Mouse (Mus musculus) heart, embryonic 13.5 days (tissue): ENCODE data around the gene Cdk5r1. TPM values are rescaled to one million over a fixed set of nuclear protein-coding genes. Genes with fewer than 3 reads are reported as not detected.

ENCODE experiments used
- ATAC-seq: fragments of 200-750 bp; cut with Nextera tagmentation; 2 replicates; pipeline ENCODE4 v1.8.0; 2017; ENCODE audit warnings: moderate TSS enrichment; ENCODE audit not compliant: insufficient number of reproducible peaks, low FRiP score, low TSS enrichment; ENCODE audit errors: extremely low read depth
- H3K27ac ChIP-seq: fragments of 300-500 bp; sonication (generic); replicated peaks from 2 replicates; pipeline ENCODE4 v1.5.1; 2015; ENCODE audit warnings: moderate library complexity, mild to moderate bottlenecking, inconsistent platforms
- H3K27me3 ChIP-seq: fragments of 300-500 bp; sonication (generic); replicated peaks from 2 replicates; pipeline ENCODE4 v1.6.1; 2015; ENCODE audit warnings: mild to moderate bottlenecking, inconsistent platforms
- H3K36me3 ChIP-seq: fragments of 300-500 bp; sonication (generic); 2 replicates; pipeline ENCODE4 v1.6.1; 2015; ENCODE audit warnings: mild to moderate bottlenecking, inconsistent platforms
- H3K4me1 ChIP-seq: fragments of 300-500 bp; sonication (generic); 2 replicates; pipeline ENCODE4 v1.6.1; 2015; ENCODE audit warnings: inconsistent platforms
- H3K4me2 ChIP-seq: fragments of 300-500 bp; sonication (generic); 2 replicates; pipeline ENCODE4 v1.6.1; 2015; ENCODE audit warnings: inconsistent platforms, mild to moderate bottlenecking, moderate library complexity
- H3K4me3 ChIP-seq: fragments of 300-500 bp; sonication (generic); 2 replicates; pipeline ENCODE4 v1.5.1; 2015; ENCODE audit warnings: moderate library complexity, mild to moderate bottlenecking, inconsistent platforms
- H3K9ac ChIP-seq: fragments of 300-500 bp; sonication (generic); 2 replicates; pipeline ENCODE4 v1.6.1; 2015; ENCODE audit warnings: inconsistent platforms, mild to moderate bottlenecking, moderate library complexity
- H3K9me3 ChIP-seq: fragments of 300-500 bp; sonication (generic); 2 replicates; pipeline ENCODE4 v1.6.1; 2016; ENCODE audit warnings: inconsistent platforms
- WGBS: fragments of 180-500 bp; shearing (Covaris S2); methylation state at CpG from one replicate; pipeline ENCODE4 v1.1.7; 2015; ENCODE audit warnings: mixed read lengths; 5-methylcytosine and 5-hydroxymethylcytosine counted together
- polyA plus RNA-seq: library from polyadenylated mRNA; unstranded; fragments of >200 nt; fragmentation: Nextera tagmentation; extraction: Ambion mirVana; gene quantifications from 2 replicates; pipeline ENCODE4 v1.2.1, GENCODE M21; 2015

Cdk5r1 gene
- polyA plus RNA-seq, 1 experiment from 2014 or later, result 0.36 TPM

DNA sequence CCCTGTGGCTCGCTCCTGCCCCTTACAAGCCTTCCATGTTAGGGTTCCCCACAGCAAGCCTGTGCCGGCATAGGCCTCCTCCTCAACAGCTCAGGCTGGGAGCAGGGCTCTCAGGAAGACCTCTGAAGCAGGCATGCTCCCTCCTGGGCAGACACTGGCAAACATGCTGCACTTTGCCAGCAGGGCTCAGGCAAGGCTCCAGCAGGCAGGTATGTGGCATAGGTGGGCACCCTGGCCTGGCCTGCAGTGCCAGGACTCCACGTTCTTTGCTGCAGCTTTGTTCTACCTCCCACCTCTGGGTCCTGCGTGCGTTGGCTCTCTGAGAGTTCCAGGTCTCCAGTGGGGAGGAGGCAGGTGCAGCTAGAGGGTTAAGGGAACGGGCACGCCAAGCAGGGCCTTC, 6.1 kb downstream of the Cdk5r1 start:
- Histone ChIP-seq H3K9ac (no peak overlapping the region), H3K36me3 (peaks cover 4% of the 10 kb centered on the region; the same call in 1 of the 2 replicates), H3K27me3 (peaks cover 26% of the 10 kb centered on the region), H3K9me3 (no peaks in the 10 kb centered on the region), H3K4me3 (no peak overlapping the region), H3K27ac (no peak overlapping the region), H3K4me1 (peaks cover 30% of the 10 kb centered on the region), H3K4me2 (no peak overlapping the region)
- no peak for ATAC-seq
- WGBS, result 85% methylated on average over 7 of the region's 7 CpGs

DNA sequence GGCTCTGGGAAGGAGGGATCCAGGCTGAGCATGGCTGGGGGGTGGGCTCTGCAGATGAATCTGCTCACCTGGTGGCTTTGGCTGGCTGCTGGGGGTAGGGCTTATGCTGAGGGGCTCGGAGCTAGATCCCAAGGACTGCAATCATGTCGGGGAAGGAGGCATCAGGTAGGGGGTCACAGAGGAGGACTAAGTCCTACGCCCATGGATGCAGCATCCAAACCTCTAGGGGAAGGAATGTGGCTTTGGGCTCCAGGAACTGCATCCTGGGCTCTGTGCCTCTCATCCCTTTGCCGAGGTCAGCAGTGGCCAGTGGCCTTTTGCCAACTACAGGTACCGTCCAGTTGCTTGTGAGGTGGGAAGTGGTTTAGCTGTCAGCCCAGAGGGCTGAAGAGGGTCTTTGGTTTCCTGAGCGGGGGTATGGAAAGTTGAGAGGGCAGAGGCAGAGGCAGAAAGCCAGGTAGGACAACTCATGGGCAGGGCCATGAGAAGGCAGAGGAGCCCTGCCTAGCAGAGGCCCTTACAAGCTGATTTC, 6.8 kb downstream of the Cdk5r1 start:
- Histone ChIP-seq H3K9ac (no peak overlapping the region), H3K4me3 (no peak overlapping the region), H3K9me3 (no peaks in the 10 kb centered on the region), H3K4me1 (peaks cover 28% of the 10 kb centered on the region), H3K36me3 (peaks cover 4% of the 10 kb centered on the region; the same call in 1 of the 2 replicates), H3K27ac (no peak overlapping the region), H3K27me3 (peaks cover 19% of the 10 kb centered on the region), H3K4me2 (no peak overlapping the region)
- ATAC-seq, result no peak
- WGBS, result 70% methylated on average over 6 of the region's 6 CpGs

DNA sequence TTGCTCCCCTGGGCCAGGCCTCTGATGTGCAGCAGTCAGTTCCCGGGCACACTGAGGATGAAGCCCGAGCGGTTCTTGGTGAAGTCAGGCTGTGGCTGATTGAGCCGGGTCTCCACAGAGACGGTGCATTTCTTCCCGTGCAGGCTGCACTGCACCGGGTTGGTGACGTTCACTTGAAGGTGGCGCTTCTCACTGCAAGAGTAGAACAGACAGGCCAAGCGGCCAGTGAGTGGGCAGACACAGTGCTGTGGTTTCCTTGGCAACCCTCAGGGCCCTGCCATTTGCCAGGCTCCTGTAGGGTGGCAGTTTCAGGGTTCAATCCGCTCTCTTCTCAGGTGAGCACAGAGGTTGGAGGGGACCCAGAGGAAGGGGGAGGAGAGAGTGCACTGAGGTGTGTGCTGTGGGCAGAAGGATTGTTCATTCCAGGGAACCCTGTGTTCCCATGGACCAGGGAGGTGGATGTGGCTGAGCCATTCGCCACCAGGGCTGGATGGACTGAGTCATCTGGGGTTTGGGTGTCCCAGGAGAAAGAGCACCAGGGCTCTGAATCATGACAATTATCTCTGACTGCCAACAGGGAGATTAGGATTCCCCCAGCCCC, 7.5 kb downstream of the Cdk5r1 start:
- H3K9ac ChIP-seq, result no peak overlapping the region
- peaks cover 4% of the 10 kb centered on the region; the same call in 1 of the 2 replicates for H3K36me3 ChIP-seq
- peaks cover 12% of the 10 kb centered on the region; the same call in 1 of the 2 replicates for H3K27me3 ChIP-seq
- H3K4me1 ChIP-seq, result peaks cover 32% of the 10 kb centered on the region
- H3K4me3 ChIP-seq, result no peak overlapping the region
- no peak overlapping the region for H3K27ac ChIP-seq
- no peaks in the 10 kb centered on the region for H3K9me3 ChIP-seq
- ATAC-seq, result no peak
- 56% methylated on average over 12 of the region's 12 CpGs for WGBS
- H3K4me2 ChIP-seq, result no peak overlapping the region

DNA sequence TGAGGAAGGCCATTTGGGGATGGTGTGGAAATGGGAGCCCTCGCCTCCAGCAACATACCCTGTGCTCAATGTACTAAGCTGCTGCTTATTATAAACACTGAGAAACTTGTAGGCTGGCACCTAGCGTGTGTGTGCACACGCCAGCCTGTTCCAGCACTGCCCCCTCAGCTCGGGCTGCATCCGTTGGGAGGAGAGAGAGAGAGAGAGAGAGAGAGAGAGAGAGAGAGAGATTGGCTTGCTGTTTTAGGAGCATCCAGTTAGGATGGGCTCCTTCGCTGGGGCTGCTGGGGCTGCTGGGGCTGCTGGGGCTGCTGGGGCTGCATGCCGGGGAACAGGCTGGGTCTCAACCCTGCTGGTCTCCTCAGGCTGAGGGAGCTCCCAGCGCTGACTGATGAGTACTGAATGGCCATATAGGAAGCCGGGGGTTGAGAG, 8.3 kb downstream of the Cdk5r1 start:
- no peaks in the 10 kb centered on the region for H3K9me3 ChIP-seq
- no peak overlapping the region for H3K4me2 ChIP-seq
- H3K36me3 ChIP-seq, result peaks cover 1% of the 10 kb centered on the region; the same call in 1 of the 2 replicates
- WGBS, result 73% methylated on average over 9 of the region's 9 CpGs
- no peak overlapping the region for H3K4me3 ChIP-seq
- no peak overlapping the region for H3K27ac ChIP-seq
- no peak overlapping the region for H3K9ac ChIP-seq
- H3K4me1 ChIP-seq, result peaks cover 37% of the 10 kb centered on the region
- ATAC-seq, result no peak
- peaks cover 12% of the 10 kb centered on the region; the same call in 1 of the 2 replicates for H3K27me3 ChIP-seq

DNA sequence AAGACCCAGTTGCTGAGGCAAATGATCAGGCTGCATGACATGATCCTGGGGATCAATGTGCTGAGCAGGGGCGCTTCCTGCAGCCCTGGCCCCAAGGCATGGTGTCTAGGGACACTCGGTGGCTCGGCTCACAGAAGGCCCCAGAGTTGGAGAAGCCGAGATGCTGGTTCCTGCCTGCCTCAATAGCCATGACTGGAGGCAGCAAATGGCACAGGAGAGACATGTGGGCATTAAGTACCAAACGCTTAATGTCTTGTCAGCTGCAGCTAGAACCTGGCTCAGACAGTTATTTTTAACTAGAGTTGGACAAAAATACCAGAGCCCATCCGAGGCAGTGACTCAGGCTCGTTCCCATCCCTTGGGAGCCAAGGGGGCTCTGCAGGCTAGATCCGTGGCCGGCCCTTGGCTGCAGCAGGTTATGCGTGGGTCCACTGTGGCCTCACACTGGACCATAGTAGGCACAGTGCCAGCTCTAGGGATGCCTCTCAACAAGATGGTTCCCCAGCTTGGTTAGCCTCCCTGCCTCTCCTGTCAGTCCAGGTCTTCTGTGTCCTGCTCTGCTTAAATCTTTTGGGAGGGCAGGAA, 8.9 kb downstream of the Cdk5r1 start:
- Histone ChIP-seq H3K4me2 (no peak overlapping the region), H3K4me1 (peaks cover 43% of the 10 kb centered on the region), H3K9me3 (no peaks in the 10 kb centered on the region), H3K27ac (no peak overlapping the region), H3K4me3 (no peak overlapping the region), H3K36me3 (no peaks in the 10 kb centered on the region), H3K9ac (no peak overlapping the region), H3K27me3 (peaks cover 12% of the 10 kb centered on the region; the same call in 1 of the 2 replicates)
- WGBS, result 52% methylated on average over 10 of the region's 10 CpGs
- ATAC-seq, result no peak

DNA sequence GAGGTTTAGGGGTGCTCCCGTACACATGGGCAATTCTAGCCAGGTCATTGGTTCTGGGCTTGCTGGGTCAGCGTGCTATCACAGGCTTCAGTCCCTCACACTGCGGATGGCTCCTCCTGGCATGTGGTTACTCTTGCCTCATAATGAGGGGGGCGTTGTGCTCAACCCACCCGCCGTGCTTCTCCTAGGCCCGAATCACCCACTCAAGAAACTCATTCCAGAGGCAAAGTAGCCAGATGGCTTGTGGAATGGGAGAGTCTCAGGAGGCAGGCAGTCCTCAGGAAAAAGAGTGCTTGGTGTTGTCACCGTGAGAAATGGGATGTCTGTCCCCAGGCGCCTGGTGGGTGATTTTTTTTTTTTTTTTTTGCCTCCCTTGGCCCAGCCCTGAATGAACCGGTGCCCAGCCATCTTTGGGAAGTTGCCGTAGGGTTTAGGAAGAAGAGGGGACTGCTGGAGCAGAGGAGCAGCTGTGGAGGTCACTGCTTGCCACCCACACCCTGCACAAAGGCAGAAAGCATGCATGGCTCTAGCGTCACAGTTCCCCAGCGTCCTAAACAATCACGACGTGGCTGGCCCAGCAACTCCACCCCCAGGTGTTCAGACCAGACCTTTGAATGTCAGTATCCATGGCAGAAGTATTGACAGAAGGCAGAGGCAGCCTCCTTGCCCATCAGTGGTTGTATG, 11.2 kb downstream of the Cdk5r1 start:
- Histone ChIP-seq H3K27me3 (peaks cover 8% of the 10 kb centered on the region; the same call in 1 of the 2 replicates), H3K27ac (no peak overlapping the region), H3K4me2 (no peak overlapping the region), H3K9ac (no peak overlapping the region), H3K4me3 (no peak overlapping the region), H3K4me1 (peaks cover 57% of the 10 kb centered on the region), H3K36me3 (no peaks in the 10 kb centered on the region), H3K9me3 (no peaks in the 10 kb centered on the region)
- no peak for ATAC-seq
- WGBS, result 80% methylated on average over 15 of the region's 15 CpGs

DNA sequence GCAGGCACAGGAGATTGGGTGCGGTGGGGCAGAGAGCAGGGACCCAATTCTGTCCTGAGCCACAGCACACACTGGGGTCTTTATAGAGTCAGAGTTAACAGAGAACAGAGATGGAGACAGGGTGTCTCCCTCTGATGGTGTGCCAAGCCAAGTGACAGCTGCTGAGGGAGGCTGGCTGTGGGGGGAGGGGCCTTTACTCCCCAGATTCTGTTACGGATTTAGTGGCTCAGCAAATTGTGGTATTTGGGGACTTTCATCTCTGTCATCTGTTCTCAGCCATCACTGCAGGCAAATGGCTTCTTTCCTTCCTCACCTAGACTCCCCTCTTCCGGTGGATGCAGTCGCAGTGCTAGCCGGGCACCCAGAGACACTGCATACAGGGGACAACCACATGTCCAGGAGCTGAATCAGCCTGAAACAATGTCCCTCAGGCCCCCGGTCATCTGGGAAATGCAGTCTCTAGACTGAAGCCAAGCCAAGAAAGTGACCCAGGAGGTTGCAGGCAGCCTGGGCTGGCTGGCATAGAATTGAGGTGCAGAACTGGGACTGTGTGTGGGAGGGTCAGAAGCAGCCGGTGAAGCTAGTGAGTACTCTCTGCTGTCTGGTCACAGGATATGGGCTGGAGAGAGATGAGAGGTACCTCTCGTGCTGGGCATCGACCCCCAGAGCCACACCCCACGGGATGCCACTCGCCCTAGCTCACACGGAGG, 12.5 kb downstream of the Cdk5r1 start:
- 0 out of 2 replicates have a peak overlapping the region, but pooled peaks have one; percentile 6 for H3K27ac ChIP-seq
- no peaks in the 10 kb centered on the region for H3K36me3 ChIP-seq
- no peaks in the 10 kb centered on the region for H3K9me3 ChIP-seq
- WGBS, result 46% methylated on average over 12 of the region's 12 CpGs
- no peak overlapping the region for H3K4me2 ChIP-seq
- H3K27me3 ChIP-seq, result no peaks in the 10 kb centered on the region
- peaks cover 59% of the 10 kb centered on the region for H3K4me1 ChIP-seq
- no peak overlapping the region for H3K4me3 ChIP-seq
- 0 out of 2 replicates have a peak overlapping the region, but pooled peaks have one; percentile 19 for H3K9ac ChIP-seq
- no peak for ATAC-seq

DNA sequence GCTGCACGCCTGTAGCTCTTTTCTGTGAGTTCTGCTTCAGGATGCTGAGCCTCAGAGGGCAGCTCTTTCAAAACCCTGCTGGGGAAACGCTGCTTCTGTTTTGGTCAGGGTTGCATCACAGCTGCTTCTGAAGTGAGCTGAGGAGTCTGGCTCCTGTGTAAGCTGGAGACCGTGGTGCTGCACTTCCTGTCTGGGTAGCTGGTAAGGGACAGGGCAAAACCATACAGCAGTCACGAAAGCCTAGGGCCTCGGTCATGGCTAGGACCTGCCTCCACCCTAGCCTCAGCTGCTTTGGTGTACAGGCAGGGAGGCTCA, 13.0 kb downstream of the Cdk5r1 start:
- Histone ChIP-seq H3K9me3 (no peaks in the 10 kb centered on the region), H3K9ac (0 out of 2 replicates have a peak overlapping the region, but pooled peaks have one; percentile 19), H3K4me2 (no peak overlapping the region), H3K27me3 (no peaks in the 10 kb centered on the region), H3K36me3 (no peaks in the 10 kb centered on the region), H3K27ac (0 out of 2 replicates have a peak overlapping the region, but pooled peaks have one; percentile 6), H3K4me1 (peaks cover 59% of the 10 kb centered on the region), H3K4me3 (no peak overlapping the region)
- WGBS, result 43% methylated on average over 5 of the region's 5 CpGs
- ATAC-seq, result no peak

DNA sequence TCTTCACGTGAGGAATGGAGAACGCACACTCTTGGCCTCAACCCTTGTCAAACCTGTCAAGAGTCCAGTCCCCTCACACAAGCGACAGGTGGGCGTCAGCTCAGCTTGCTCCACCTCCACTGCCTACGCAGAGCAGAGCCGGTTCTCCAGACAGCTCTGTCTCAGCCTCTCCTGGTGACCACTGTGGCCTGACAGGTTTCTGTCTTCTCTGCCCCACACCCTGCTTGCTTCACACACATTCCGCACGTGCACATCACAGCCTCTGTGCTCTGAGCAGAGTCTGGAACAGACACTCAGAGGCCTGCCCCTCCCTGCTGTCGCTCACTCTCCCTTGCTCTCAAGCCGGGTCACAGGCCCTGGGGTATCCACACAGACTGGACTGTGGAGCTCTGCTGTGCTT, 14.0 kb downstream of the Cdk5r1 start:
- no peak overlapping the region for H3K9ac ChIP-seq
- H3K9me3 ChIP-seq, result no peaks in the 10 kb centered on the region
- WGBS, result 48% methylated on average over 10 of the region's 10 CpGs
- H3K36me3 ChIP-seq, result no peaks in the 10 kb centered on the region
- H3K4me2 ChIP-seq, result no peak overlapping the region
- no peak overlapping the region for H3K4me3 ChIP-seq
- ATAC-seq, result peak; percentile 42; the same call in 1 of the 2 replicates
- H3K27me3 ChIP-seq, result no peaks in the 10 kb centered on the region
- H3K27ac ChIP-seq, result no peak overlapping the region
- H3K4me1 ChIP-seq, result peaks cover 51% of the 10 kb centered on the region

DNA sequence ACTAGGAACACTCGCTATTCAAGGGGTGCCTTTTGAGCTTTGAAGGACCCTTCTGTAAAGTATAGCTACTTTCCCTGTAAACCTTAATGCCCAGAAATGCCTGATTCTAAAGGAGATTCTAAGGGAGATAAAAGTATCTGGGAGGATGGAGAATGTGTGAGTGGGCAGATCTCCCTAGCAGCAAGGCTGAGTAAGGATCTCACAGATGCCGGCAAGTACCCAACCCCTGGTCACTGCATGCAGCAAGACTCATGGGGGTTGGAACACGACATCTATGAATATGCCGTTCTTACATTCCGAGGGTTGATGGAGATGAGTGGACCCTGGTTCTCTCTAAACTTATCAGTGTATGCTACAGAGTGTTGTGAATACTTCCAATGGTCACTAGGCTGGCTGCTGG, 16.4 kb downstream of the Cdk5r1 start:
- WGBS, result 77% methylated on average over 5 of the region's 5 CpGs

DNA sequence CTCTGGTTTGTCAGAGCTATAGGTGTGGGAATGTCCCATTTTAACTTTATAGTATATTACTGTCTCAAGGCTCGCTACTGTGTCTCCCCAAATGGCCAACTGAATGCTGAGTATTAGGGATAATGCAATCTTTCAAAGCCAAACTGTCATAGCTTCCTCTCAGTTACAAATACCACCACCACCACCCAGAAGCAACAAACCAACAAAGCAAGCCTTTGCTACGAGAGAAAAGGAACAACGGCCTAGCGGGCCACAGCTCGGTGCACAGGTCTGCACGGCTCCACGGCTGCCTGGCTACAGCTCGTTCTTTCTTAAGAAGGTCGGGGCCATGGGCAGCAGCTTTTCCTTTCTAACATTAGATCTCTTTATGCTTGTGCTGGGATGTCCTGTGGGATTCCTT, 18.0 kb downstream of the Cdk5r1 start:
- WGBS, result 84% methylated on average over 9 of the region's 9 CpGs
- ATAC-seq, result no peak
- peaks cover 62% of the 10 kb centered on the region for H3K4me1 ChIP-seq

More for the DNA sequence above, 16.4 kb downstream of the Cdk5r1 start:
- Histone ChIP-seq H3K9ac (no peak overlapping the region), H3K27ac (no peak overlapping the region), H3K4me1 (peaks cover 59% of the 10 kb centered on the region), H3K4me2 (no peak overlapping the region), H3K27me3 (no peaks in the 10 kb centered on the region), H3K4me3 (no peak overlapping the region), H3K36me3 (no peaks in the 10 kb centered on the region), H3K9me3 (no peaks in the 10 kb centered on the region)
- no peak for ATAC-seq

More for the DNA sequence above, 18.0 kb downstream of the Cdk5r1 start:
- Histone ChIP-seq H3K9me3 (no peaks in the 10 kb centered on the region), H3K4me3 (no peak overlapping the region), H3K36me3 (no peaks in the 10 kb centered on the region), H3K4me2 (no peak overlapping the region), H3K27me3 (no peaks in the 10 kb centered on the region), H3K9ac (no peak overlapping the region), H3K27ac (no peak overlapping the region)
